Mouse (Mus musculus) bone marrow, adult 2 months (tissue): ENCODE results near the gene Tec.

Experiments
- CTCF ChIP-seq: fragments of 200-500 bp; IDR thresholded peaks from 2 replicates; pipeline ENCODE4 v1.5.1; 2011; ENCODE audit warnings: low read length, control low read depth; ENCODE audit not compliant: control insufficient read depth, insufficient read depth
- POLR2A ChIP-seq: fragments of 200-500 bp; IDR thresholded peaks from 2 replicates; pipeline ENCODE4 v1.6.1; 2011; ENCODE audit warnings: low read depth, mild to moderate bottlenecking, control low read depth, low read length, borderline replicate concordance; ENCODE audit not compliant: control insufficient read depth

DNA sequence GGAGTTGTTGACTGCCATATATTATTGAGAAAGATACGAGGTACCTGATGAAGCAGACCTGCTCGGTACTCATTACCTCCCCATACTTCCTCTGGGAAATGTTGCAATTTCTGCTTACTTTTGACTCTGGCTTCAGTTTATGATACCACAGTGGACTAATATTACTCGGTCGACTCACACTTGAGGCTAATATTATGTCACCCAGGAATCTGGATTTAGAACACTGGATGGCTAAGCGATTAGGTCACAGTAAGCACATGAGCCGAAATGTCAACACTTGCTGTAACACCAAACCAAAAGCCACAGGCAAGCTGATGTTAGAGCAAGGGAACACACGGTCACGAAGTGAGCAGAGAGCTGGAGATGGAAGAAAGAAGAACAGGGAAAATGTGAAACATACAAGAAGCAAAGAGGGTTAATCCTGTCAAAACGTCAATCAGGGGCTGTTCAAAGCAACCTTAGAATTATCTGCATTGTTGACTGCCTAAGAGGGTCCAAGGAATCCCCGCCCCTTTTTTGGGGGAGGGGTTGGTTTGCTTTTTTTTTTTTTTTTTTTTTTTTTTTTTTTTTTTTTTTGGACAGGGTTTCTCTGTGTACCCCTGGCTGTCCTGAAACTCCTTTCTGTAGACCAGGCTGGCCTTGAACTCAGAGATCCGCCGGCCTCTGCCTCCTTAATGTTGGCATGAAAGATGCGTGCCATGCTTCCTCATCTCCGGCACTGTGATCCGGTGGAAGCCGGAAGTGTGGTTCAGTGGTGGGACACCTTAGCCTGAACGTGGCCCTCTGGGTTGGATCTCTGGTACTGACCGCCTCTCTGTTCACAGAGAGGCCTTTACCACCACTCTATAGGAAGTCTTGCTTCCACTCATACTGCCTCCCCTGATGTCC is 36.9 kb upstream of the Tec start:
- TF ChIP-seq POLR2A (no peak), CTCF (no peak)
